Mouse (Mus musculus): Measurements from ENCODE around the gene Pgam2.

Pgam2 gene

DNA sequence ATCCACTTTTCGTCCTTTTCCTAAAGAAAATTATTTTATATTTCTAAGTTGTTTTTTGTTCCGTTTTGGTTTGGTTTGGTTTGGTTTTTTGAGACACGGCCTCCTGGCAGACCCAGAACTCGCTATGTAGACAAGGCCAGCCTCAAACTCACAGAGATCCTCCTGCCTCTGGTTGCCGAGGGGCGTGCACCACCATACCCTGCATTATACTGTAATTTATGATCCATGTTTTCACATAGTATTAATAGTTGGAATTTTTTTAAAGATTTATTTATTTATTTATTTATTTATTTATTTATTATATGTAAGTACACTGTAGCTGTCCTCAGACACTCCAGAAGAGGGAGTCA is 40.9 kb downstream of the Pgam2 start:
- no peak for DNase-seq

DNA sequence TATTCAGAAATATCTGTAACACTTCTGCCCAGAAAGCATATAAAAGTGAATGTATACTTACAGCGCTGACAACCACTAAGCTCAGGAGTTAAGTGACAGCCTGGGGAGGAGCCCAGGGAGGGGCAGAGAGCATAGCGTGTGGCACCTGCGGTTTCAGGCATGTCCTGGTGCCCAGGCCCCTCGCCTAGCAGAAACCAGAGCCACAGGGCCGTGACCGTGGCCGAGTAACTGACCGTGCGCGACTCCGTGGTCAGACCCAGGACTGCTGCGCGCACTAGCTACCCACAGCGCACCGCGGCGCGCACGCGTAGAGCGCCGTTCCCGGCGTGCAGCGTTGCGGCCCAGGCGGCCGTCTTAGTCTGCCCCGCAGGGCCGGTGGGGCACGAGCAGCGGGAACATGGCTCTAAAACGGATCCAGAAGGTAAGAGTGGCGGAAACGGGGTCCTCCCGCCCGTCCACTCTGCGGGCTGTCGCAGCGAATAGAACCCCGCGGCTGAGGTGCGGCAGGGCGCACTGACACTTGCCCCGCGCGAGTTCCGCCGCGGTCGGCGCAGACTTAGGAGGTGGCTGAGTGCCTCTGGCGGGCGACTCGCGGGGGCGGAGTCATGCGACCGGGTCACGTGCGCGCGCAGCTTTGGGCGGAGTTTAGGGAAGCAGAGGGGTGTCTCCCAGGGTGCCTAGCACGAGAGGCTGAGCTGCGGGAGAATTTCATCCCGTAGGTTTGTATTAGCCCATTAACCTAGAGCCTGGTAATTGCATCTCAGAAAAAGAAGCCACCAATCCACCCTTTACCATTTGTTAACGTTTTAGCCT is 41.5 kb downstream of the Pgam2 start, which contains the start of gene Urgcp:
TSS of gene Urgcp (minus strand) at position 557 of the 813 bp plus-strand sequence.
- DNase-seq = peak; percentile 93

DNA sequence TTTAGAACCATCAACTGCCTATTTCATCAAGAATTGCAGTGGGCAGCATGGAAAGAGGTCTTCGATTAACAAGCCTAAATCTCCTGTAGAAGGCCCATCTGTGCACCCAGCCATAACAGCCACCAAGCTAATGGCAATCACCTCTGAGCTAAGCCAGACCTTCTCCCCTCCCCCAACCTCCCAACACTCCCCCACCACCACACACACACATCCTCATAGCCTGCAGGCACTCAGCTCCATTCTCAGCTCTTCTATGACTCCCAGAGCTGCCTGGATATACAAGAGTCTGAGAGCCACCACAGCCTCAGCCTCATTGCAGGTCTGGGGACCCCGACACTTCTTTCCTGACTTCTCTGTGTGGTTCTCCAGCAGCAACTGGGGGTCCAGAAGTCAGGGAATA is 49.8 kb downstream of the Pgam2 start:
- DNase-seq = no peak

All from cerebellum, adult 11-12 months (tissue).